Mouse (Mus musculus) stomach, embryonic 14.5 days (tissue): ENCODE measurements around the gene Rab6a. TPM values are rescaled to one million over a fixed set of nuclear protein-coding genes. Genes with fewer than 3 reads are reported as not detected.

Experiments
- ATAC-seq: fragments of 200-750 bp; cut with Nextera tagmentation; 2 replicates; pipeline ENCODE4 v1.8.0; 2017; ENCODE audit warnings: low read depth, moderate TSS enrichment; ENCODE audit not compliant: insufficient number of reproducible peaks, insufficient read depth, low FRiP score
- H3K27ac ChIP-seq: fragments of 300-500 bp; sonication (generic); 2 replicates; pipeline ENCODE4 v1.5.1; 2014; ENCODE audit warnings: mild to moderate bottlenecking, low read length, moderate library complexity, mixed read lengths
- H3K27me3 ChIP-seq: fragments of 300-500 bp; sonication (generic); 2 replicates; pipeline ENCODE4 v1.6.1; 2014; ENCODE audit warnings: low read length, control low read depth, mixed read lengths; ENCODE audit not compliant: control insufficient read depth, insufficient read depth
- H3K36me3 ChIP-seq: fragments of 300-500 bp; sonication (generic); 2 replicates; pipeline ENCODE4 v1.6.1; 2014; ENCODE audit warnings: mild to moderate bottlenecking, control low read depth, low read length, moderate library complexity, mixed read lengths; ENCODE audit not compliant: control insufficient read depth, insufficient read depth
- H3K4me1 ChIP-seq: fragments of 300-500 bp; sonication (generic); 2 replicates; pipeline ENCODE4 v1.6.1; 2014; ENCODE audit warnings: low read length, control low read depth, mixed read lengths; ENCODE audit not compliant: control insufficient read depth, insufficient read depth
- H3K4me2 ChIP-seq: fragments of 300-500 bp; sonication (generic); replicated peaks from 2 replicates; pipeline ENCODE4 v1.6.1; 2014; ENCODE audit warnings: low read depth, low read length, control low read depth
- H3K4me3 ChIP-seq: fragments of 300-500 bp; sonication (generic); 2 replicates; pipeline ENCODE4 v1.5.1; 2014; ENCODE audit warnings: low read depth, low read length, control low read depth
- H3K9ac ChIP-seq: fragments of 300-500 bp; sonication (generic); replicated peaks from 2 replicates; pipeline ENCODE4 v1.6.1; 2014; ENCODE audit warnings: low read depth, mild to moderate bottlenecking, control low read depth, low read length, moderate library complexity, mixed read lengths
- H3K9me3 ChIP-seq: fragments of 300-500 bp; sonication (generic); 2 replicates; pipeline ENCODE4 v1.6.1; 2016; ENCODE audit warnings: low read depth, low read length, control low read depth; ENCODE audit not compliant: control insufficient read depth
- WGBS: fragments of 180-500 bp; shearing (Covaris S2); extraction: QIAGEN DNeasy Blood & Tissue Kit; methylation state at CpG from one replicate; pipeline ENCODE4 v1.1.7; 2014; 5-methylcytosine and 5-hydroxymethylcytosine counted together
- polyA plus RNA-seq: library from polyadenylated mRNA; unstranded; fragments of >200 nt; fragmentation: Nextera tagmentation; extraction: Ambion mirVana; gene quantifications from 2 replicates; pipeline ENCODE4 v1.2.1, GENCODE M21; 2014

The Rab6a gene
- polyA plus RNA-seq, 1 experiment from 2014 or later: 109 TPM

DNA sequence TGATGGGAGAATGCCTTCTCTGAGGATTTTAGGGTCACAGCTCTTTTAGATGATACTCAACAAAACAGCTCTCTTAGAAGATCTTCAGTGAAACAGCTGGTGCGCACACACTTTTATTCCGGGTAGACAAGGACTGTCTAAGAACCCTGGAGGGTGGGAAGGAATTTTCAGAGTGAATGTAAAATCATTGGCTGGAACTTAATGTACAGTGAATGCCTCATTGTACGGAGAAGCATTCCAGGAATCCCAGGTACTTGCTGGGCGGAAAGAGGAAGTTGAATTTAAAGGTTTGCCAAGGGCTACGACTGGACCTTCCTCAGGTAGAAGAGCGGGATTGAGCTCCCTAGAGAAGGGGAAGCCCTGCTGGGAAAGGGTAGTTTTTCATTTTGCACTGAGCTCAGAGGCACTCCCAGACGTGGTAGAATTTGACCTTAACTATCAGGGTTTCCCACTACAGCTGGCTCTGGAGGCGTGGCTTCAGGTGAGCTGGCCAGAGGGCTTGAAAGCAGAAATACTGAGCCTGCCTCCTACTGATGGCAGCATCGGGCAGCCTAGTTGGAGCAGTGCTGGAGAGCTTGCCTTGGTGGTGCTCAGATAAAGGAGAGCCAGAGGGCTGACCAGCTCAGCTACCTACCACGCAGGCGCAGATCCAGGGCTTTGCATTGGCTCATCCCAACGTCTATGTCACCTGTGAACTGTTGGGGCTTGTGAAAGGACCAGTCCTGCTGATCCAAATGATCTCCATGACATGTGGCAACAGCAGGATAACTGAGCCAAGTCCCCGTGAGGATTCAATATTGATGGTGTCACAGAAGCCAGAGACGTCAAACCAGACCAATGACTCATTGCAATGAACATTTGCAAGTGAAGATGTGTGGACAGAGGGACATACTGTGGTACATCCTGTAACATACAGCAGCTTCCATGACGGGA, 72.0 kb downstream of the Rab6a start:
- Histone ChIP-seq H3K4me3 (no peak overlapping the region), H3K27me3 (no peaks in the 10 kb centered on the region), H3K9ac (no peak overlapping the region), H3K9me3 (no peaks in the 10 kb centered on the region), H3K4me1 (0 out of 2 replicates have a peak, but pooled peaks cover 3% of the 10 kb centered on the region), H3K27ac (no peak overlapping the region), H3K4me2 (no peak overlapping the region), H3K36me3 (no peaks in the 10 kb centered on the region)
- no peak for ATAC-seq
- 53% methylated on average over 15 of the region's 15 CpGs for WGBS

DNA sequence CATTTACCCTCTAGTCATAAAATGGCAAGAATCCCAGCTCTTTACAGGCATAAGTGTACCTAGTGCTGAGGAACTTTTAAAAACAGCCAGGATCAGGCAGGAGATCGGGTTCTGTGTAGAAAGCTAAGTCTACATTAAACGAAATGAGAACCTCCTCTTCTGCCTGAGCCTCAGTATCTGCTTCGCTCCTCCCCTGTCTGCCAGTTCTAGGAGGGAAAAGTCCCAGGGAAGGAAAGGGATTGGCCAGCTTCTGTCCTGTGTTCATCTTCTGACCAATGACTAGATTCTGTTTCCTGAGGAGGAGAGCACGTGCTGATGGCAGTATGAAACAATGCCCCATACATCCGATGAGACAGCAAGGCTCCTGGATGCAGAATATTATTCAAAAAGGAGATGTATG, 73.9 kb downstream of the Rab6a start:
- Histone ChIP-seq H3K36me3 (no peaks in the 10 kb centered on the region), H3K4me2 (no peak overlapping the region), H3K27me3 (no peaks in the 10 kb centered on the region), H3K4me1 (0 out of 2 replicates have a peak, but pooled peaks cover 3% of the 10 kb centered on the region), H3K9ac (no peak overlapping the region), H3K27ac (no peak overlapping the region), H3K9me3 (no peaks in the 10 kb centered on the region), H3K4me3 (no peak overlapping the region)
- 47% methylated on average over 5 of the region's 5 CpGs for WGBS
- no peak for ATAC-seq

DNA sequence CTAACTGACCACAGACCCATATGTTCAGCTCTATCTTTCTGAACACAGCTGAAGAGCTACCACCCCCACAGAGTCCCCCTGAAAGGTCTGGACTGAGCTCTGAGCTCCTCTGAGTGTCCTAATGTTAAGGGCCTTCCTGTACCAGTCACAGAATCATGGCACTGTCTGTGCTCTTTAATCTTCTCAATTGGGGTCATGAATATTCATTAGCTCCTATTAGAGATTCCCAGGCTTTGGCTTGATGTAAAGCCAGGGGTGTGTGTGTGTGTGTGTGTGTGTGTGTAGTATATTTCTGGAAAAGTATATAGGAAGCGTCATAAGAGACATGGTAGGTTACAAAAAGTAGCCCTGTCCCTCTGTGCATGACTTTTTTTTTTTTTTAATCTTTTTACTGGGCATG, 76.0 kb downstream of the Rab6a start:
- Histone ChIP-seq H3K36me3 (no peaks in the 10 kb centered on the region), H3K4me1 (0 out of 2 replicates have a peak, but pooled peaks cover 3% of the 10 kb centered on the region), H3K27ac (no peak overlapping the region), H3K9ac (no peak overlapping the region), H3K9me3 (no peaks in the 10 kb centered on the region), H3K4me3 (no peak overlapping the region), H3K4me2 (no peak overlapping the region), H3K27me3 (no peaks in the 10 kb centered on the region)
- WGBS: 78% methylated on average over 1 of the region's 1 CpGs
- ATAC-seq: no peak

DNA sequence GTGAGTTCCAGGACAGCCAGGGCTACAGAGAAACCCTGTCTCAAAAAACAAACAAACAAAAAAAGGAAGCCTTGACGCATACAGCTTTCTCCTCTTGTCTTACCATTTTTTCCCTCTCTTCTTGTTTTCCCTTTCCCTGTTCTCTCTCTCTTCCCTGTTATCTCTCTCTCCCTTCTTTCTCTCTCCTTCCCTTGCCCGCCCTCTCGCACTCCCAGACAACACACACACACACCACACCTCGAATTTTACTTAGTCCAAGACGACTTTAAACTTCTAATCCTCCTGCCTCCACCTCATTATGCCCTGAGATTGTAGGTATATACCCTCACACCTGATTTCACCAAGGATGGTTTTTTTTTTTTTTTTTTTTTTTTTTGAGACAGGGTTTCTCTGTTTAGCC, 76.9 kb downstream of the Rab6a start:
- H3K4me3 ChIP-seq: no peak overlapping the region
- WGBS: 66% methylated on average over 5 of the region's 5 CpGs
- H3K4me1 ChIP-seq: 0 out of 2 replicates have a peak, but pooled peaks cover 3% of the 10 kb centered on the region
- H3K4me2 ChIP-seq: no peak overlapping the region
- H3K27me3 ChIP-seq: no peaks in the 10 kb centered on the region
- H3K9ac ChIP-seq: no peak overlapping the region
- no peaks in the 10 kb centered on the region for H3K9me3 ChIP-seq
- no peak for ATAC-seq
- H3K27ac ChIP-seq: no peak overlapping the region
- H3K36me3 ChIP-seq: no peaks in the 10 kb centered on the region

DNA sequence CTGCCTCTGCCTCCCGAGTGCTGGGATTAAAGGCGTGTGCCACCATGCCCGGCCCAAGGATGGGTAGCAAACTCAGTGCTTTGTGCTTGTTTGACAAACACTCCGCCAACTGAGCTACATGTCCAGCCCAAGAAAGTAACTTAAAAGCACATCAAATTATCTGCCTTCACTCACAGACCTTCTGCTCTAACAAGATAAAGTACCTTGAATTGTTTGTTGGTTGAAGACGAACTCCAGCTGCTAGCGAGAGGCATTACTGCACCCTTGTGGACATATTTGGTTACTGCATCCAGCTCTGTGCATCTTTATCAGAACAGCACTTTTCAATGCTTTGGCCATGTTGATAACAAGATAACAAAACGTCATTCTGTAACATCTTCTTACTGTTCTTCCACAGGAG, 77.3 kb downstream of the Rab6a start:
- Histone ChIP-seq H3K9ac (no peak overlapping the region), H3K4me2 (no peak overlapping the region), H3K9me3 (no peaks in the 10 kb centered on the region), H3K4me1 (no peaks in the 10 kb centered on the region), H3K27ac (no peak overlapping the region), H3K36me3 (no peaks in the 10 kb centered on the region), H3K27me3 (no peaks in the 10 kb centered on the region), H3K4me3 (no peak overlapping the region)
- 51% methylated on average over 7 of the region's 7 CpGs for WGBS
- ATAC-seq: no peak

DNA sequence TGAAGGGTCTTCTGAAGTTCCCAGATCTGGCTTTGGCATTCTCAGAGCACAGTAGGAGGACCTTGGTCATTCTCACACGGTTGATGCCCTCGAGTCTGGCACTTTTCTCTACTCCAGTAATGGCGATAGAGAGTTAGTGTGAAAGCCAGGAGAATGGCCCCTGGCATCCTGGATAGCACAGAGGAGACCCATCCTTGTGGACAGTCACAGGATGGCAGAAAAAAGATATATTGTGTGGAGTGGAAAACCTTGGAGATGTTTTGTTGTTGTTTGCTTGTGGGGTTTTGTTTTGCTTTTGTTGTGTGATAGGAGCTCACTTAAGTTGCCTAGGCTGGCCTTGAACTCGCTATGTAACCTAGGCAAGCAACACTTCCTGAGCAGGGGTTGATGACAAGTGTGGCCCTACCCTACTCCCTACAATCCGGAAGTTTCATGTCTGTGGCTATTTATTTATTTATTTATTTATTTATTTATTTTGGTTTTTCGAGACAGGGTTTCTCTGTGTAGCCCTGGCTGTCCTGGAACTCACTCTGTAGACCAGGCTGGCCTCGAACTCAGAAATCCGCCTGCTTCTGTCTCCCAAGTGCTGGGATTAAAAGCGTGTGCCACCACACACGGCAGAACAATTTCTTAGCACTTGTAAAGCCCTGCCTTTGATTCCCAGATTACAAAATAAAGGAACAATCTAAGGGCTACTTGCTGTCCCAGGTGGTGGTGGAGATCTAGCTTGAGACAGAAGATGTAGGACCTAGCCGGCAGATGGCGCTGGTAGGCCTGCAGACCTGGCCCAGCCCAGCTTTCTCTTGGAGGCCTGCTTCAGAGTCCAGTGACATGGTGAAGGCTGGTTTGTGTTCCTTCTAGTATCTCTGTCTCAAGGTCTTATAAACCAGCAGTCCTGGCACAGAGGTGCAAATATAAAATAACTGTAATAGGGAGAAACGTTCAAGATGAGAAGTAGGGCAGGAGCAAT, 78.1 kb downstream of the Rab6a start:
- ATAC-seq: no peak
- whole genome bisulfite sequencing: 36% methylated on average over 13 of the region's 13 CpGs
- H3K9ac ChIP-seq: no peak overlapping the region
- no peak overlapping the region for H3K4me3 ChIP-seq
- H3K36me3 ChIP-seq: no peaks in the 10 kb centered on the region
- H3K4me1 ChIP-seq: no peaks in the 10 kb centered on the region
- no peak overlapping the region for H3K27ac ChIP-seq
- no peaks in the 10 kb centered on the region for H3K27me3 ChIP-seq
- no peak overlapping the region for H3K4me2 ChIP-seq
- H3K9me3 ChIP-seq: no peaks in the 10 kb centered on the region

DNA sequence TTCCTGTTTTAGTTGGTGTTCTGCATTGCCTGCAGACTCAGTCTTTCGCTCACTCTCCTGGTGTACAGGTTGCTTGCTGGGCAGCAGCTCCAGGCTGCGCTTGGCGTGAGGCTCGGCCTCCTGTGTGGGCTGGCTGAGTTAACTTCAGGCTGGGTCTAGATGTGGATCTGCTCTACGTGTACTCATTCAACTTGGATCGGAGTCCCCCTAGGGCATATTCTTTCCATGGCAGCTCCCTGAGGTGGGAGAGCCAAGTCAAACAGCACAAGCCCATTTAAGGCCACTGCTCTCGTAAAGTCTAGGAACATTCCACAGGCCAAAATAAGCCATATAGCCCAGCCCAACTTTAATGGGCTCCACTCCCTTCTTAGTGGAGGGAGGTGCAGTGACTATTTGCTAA, 81.3 kb downstream of the Rab6a start:
- no peaks in the 10 kb centered on the region for H3K9me3 ChIP-seq
- no peak for ATAC-seq
- H3K4me2 ChIP-seq: no peak overlapping the region
- no peaks in the 10 kb centered on the region for H3K27me3 ChIP-seq
- no peak overlapping the region for H3K4me3 ChIP-seq
- WGBS: 88% methylated on average over 7 of the region's 7 CpGs
- no peak overlapping the region for H3K9ac ChIP-seq
- no peaks in the 10 kb centered on the region for H3K36me3 ChIP-seq
- no peaks in the 10 kb centered on the region for H3K4me1 ChIP-seq
- H3K27ac ChIP-seq: no peak overlapping the region
